In genomic region chr11:3516121-3516520, GRCm38 (mm10) we compare ENCODE assay signal across 11 mouse cellular contexts. TPM values are rescaled to one million over a fixed set of nuclear protein-coding genes. Genes with fewer than 3 reads are reported as not detected.
DNase-seq lines count a peak whose midpoint lies in the region; ATAC-seq lines count a peak whose summit lies in the region.
"Had no signal": no experiment of that assay in that cellular context is flagged by ENCODE, and none has a peak within 500 bp of the region (broad histone marks: within the 10 kb centered on the region; RNA-seq: fewer than 3 reads in every experiment).

No protein-coding gene starts in this region.

- peaks cover 27% of the 10 kb centered on the region for H3K36me3 ChIP-seq in heart, embryonic 12.5 days
- H3K36me3 ChIP-seq in limb, embryonic 13.5 days = peaks cover 24% of the 10 kb centered on the region
- H3K36me3 ChIP-seq in limb, embryonic 10.5 days = peaks cover 21% of the 10 kb centered on the region
- H3K36me3 ChIP-seq in embryonic facial prominence, embryonic 15.5 days = peaks cover 18% of the 10 kb centered on the region
- H3K36me3 ChIP-seq in neural tube, embryonic 15.5 days = no peaks in the 10 kb centered on the region

- 0 out of 2 replicates have a peak overlapping the region, but pooled peaks have one; percentile 76 for H3K9ac ChIP-seq in heart, embryonic 12.5 days
- H3K9ac ChIP-seq in limb, embryonic 13.5 days = no peak overlapping the region; the same call in 1 of the 2 replicates
- H3K9ac ChIP-seq in embryonic facial prominence, embryonic 15.5 days = no peak overlapping the region
- no peak overlapping the region for H3K9ac ChIP-seq in neural tube, embryonic 15.5 days (replicated peaks)

- intact Hi-C loops in heart, postnatal 10 days (cut with DNase I) = no loop called here

- DNase-seq in heart, postnatal 10 days = no peak
- no peak for DNase-seq in limb, embryonic 10.5 days (ENCODE audit: low spot score)
- DNase-seq in spleen, postnatal 36 days (ENCODE audit: low spot score in 2 of 2) = no peak
- DNase-seq in kidney, postnatal 36 days = no peak
- DNase-seq: kidney, postnatal 4 days; thymus, postnatal 4 days had no signal

- no peak for ATAC-seq in heart, embryonic 12.5 days (ENCODE audit: insufficient number of reproducible peaks, low FRiP score)
- ATAC-seq in limb, embryonic 13.5 days (ENCODE audit: low FRiP score, low read depth) = no peak
- ATAC-seq in embryonic facial prominence, embryonic 15.5 days (ENCODE audit: insufficient number of reproducible peaks, low FRiP score, low TSS enrichment, low read depth) = no peak
- no peak for ATAC-seq in neural tube, embryonic 15.5 days (ENCODE audit: low FRiP score)

- H3K27ac ChIP-seq in heart, embryonic 12.5 days (ENCODE audit: poor library complexity, severe bottlenecking) = no peak overlapping the region
- H3K27ac ChIP-seq in limb, embryonic 13.5 days = no peak overlapping the region
- H3K27ac ChIP-seq in limb, embryonic 10.5 days = no peak overlapping the region
- no peak overlapping the region for H3K27ac ChIP-seq in embryonic facial prominence, embryonic 15.5 days (replicated peaks)
- no peak overlapping the region for H3K27ac ChIP-seq in neural tube, embryonic 15.5 days (replicated peaks)

- no peaks in the 10 kb centered on the region for H3K9me3 ChIP-seq in heart, embryonic 12.5 days (replicated peaks)
- H3K9me3 ChIP-seq in limb, embryonic 13.5 days = no peaks in the 10 kb centered on the region
- H3K9me3 ChIP-seq in limb, embryonic 10.5 days (replicated peaks) = no peaks in the 10 kb centered on the region
- no peaks in the 10 kb centered on the region for H3K9me3 ChIP-seq in embryonic facial prominence, embryonic 15.5 days (replicated peaks)
- H3K9me3 ChIP-seq in neural tube, embryonic 15.5 days (replicated peaks) = no peaks in the 10 kb centered on the region

- no peak overlapping the region for H3K4me3 ChIP-seq in heart, embryonic 12.5 days
- peak overlapping the region; percentile 60; the same call in 1 of the 2 replicates for H3K4me3 ChIP-seq in limb, embryonic 13.5 days
- H3K4me3 ChIP-seq in limb, embryonic 10.5 days = no peak overlapping the region; the same call in 1 of the 2 replicates
- peak overlapping the region; percentile 62 for H3K4me3 ChIP-seq in embryonic facial prominence, embryonic 15.5 days (replicated peaks)
- peak overlapping the region; percentile 53; the same call in 1 of the 2 replicates for H3K4me3 ChIP-seq in neural tube, embryonic 15.5 days (replicated peaks)

- no peaks in the 10 kb centered on the region for H3K27me3 ChIP-seq in heart, embryonic 12.5 days (replicated peaks)
- peaks cover 28% of the 10 kb centered on the region for H3K27me3 ChIP-seq in limb, embryonic 13.5 days
- H3K27me3 ChIP-seq in limb, embryonic 10.5 days (ENCODE audit: low read depth, poor library complexity, severe bottlenecking) = peaks cover 44% of the 10 kb centered on the region
- peaks cover 10% of the 10 kb centered on the region for H3K27me3 ChIP-seq in embryonic facial prominence, embryonic 15.5 days
- H3K27me3 ChIP-seq in neural tube, embryonic 15.5 days (replicated peaks) = peaks cover 21% of the 10 kb centered on the region

- H3K4me2 ChIP-seq in heart, embryonic 12.5 days = peak overlapping the region; percentile 72
- H3K4me2 ChIP-seq in limb, embryonic 13.5 days (replicated peaks) = peak overlapping the region; percentile 77
- H3K4me2 ChIP-seq in embryonic facial prominence, embryonic 15.5 days (replicated peaks) = peak overlapping the region; percentile 72
- H3K4me2 ChIP-seq in neural tube, embryonic 15.5 days = peak overlapping the region; percentile 84

- H3K4me1 ChIP-seq in heart, embryonic 12.5 days (replicated peaks) = peaks cover 59% of the 10 kb centered on the region
- H3K4me1 ChIP-seq in limb, embryonic 13.5 days = peaks cover 29% of the 10 kb centered on the region
- peaks cover 19% of the 10 kb centered on the region for H3K4me1 ChIP-seq in limb, embryonic 10.5 days
- H3K4me1 ChIP-seq in embryonic facial prominence, embryonic 15.5 days = peaks cover 34% of the 10 kb centered on the region
- H3K4me1 ChIP-seq in neural tube, embryonic 15.5 days = peaks cover 41% of the 10 kb centered on the region

- 79% methylated on average over 5 of the region's 5 CpGs for WGBS in heart, embryonic 12.5 days
- 78% methylated on average over 5 of the region's 5 CpGs for WGBS in limb, embryonic 13.5 days
- WGBS in limb, embryonic 10.5 days = 73% methylated on average over 5 of the region's 5 CpGs
- 80% methylated on average over 5 of the region's 5 CpGs for WGBS in embryonic facial prominence, embryonic 15.5 days
- WGBS in neural tube, embryonic 15.5 days = 83% methylated on average over 5 of the region's 5 CpGs

RNA-seq across cellular contexts. Expression of gene Selenom, which starts 1.6 kb away (rescaled TPM):
- 125 and 129 TPM in 2 replicates for polyA plus RNA-seq in heart, embryonic 12.5 days (2016; fragmentation: Nextera tagmentation; extraction: Ambion mirVana)
- 10 to 100 TPM; 57.2 to 57.3 TPM for total RNA-seq in heart, postnatal 10 days (2021)
- 142 and 153 TPM in 2 replicates for polyA plus RNA-seq in limb, embryonic 13.5 days (2015; fragmentation: Nextera tagmentation; extraction: Ambion mirVana)
- polyA plus RNA-seq in limb, embryonic 10.5 days (2016; fragmentation: Nextera tagmentation; extraction: Ambion mirVana) = 24.4 and 35.0 TPM in 2 replicates
- polyA plus RNA-seq in embryonic facial prominence, embryonic 15.5 days (2015; fragmentation: Nextera tagmentation; extraction: Ambion mirVana) = 197 and 208 TPM in 2 replicates
- 174 and 188 TPM in 2 replicates for polyA plus RNA-seq in neural tube, embryonic 15.5 days (2015; fragmentation: Nextera tagmentation; extraction: Ambion mirVana)

RNA-seq across cellular contexts. Expression of gene Inpp5j, which starts 11.5 kb away (rescaled TPM):
- polyA plus RNA-seq in heart, embryonic 12.5 days (2016; fragmentation: Nextera tagmentation; extraction: Ambion mirVana) = 11.4 and 11.5 TPM in 2 replicates
- total RNA-seq in heart, postnatal 10 days (2021) = 10 to 100 TPM; 15.4 to 19.1 TPM
- 0.09 and 0.23 TPM in 2 replicates for polyA plus RNA-seq in limb, embryonic 13.5 days (2015; fragmentation: Nextera tagmentation; extraction: Ambion mirVana)
- polyA plus RNA-seq in limb, embryonic 10.5 days (2016; fragmentation: Nextera tagmentation; extraction: Ambion mirVana) = 0.06 and 0.09 TPM in 2 replicates
- 1.7 and 1.9 TPM in 2 replicates for polyA plus RNA-seq in embryonic facial prominence, embryonic 15.5 days (2015; fragmentation: Nextera tagmentation; extraction: Ambion mirVana)
- 11.6 TPM in 2 replicates for polyA plus RNA-seq in neural tube, embryonic 15.5 days (2015; fragmentation: Nextera tagmentation; extraction: Ambion mirVana)
- total RNA-seq: CH12.LX had no signal

RNA-seq across cellular contexts. Expression of gene Smtn, which starts 24.3 kb away (rescaled TPM):
- polyA plus RNA-seq in heart, embryonic 12.5 days (2016; fragmentation: Nextera tagmentation; extraction: Ambion mirVana) = 94.7 and 95.3 TPM in 2 replicates
- total RNA-seq in heart, postnatal 10 days (2021) = 100 to 1,000 TPM; 210 to 215 TPM
- 57.8 and 63.6 TPM in 2 replicates for polyA plus RNA-seq in limb, embryonic 13.5 days (2015; fragmentation: Nextera tagmentation; extraction: Ambion mirVana)
- polyA plus RNA-seq in limb, embryonic 10.5 days (2016; fragmentation: Nextera tagmentation; extraction: Ambion mirVana) = 43.0 and 52.8 TPM in 2 replicates
- 89.2 and 93.7 TPM in 2 replicates for polyA plus RNA-seq in embryonic facial prominence, embryonic 15.5 days (2015; fragmentation: Nextera tagmentation; extraction: Ambion mirVana)
- 18.5 and 28.1 TPM in 2 replicates for polyA plus RNA-seq in neural tube, embryonic 15.5 days (2015; fragmentation: Nextera tagmentation; extraction: Ambion mirVana)

RNA-seq across cellular contexts. Expression of gene Pla2g3, which starts 28.0 kb away (rescaled TPM):
- polyA plus RNA-seq in heart, embryonic 12.5 days (2016; fragmentation: Nextera tagmentation; extraction: Ambion mirVana) = 0.26 and 0.30 TPM in 2 replicates
- total RNA-seq in heart, postnatal 10 days (2021) = under 1 TPM in 1 of 2 experiments, not detected in 1; 0.10 TPM
- 0.22 and 0.38 TPM in 2 replicates for polyA plus RNA-seq in limb, embryonic 13.5 days (2015; fragmentation: Nextera tagmentation; extraction: Ambion mirVana)
- polyA plus RNA-seq in limb, embryonic 10.5 days (2016; fragmentation: Nextera tagmentation; extraction: Ambion mirVana) = 1.2 and 1.5 TPM in 2 replicates
- 1.1 and 1.5 TPM in 2 replicates for polyA plus RNA-seq in embryonic facial prominence, embryonic 15.5 days (2015; fragmentation: Nextera tagmentation; extraction: Ambion mirVana)
- 2.4 and 3.7 TPM in 2 replicates for polyA plus RNA-seq in neural tube, embryonic 15.5 days (2015; fragmentation: Nextera tagmentation; extraction: Ambion mirVana)
- total RNA-seq: CH12.LX had no signal

Comparison
In these comparisons a context has a peak if more than half of its experiments do, and no peak if none do; other contexts are left out.
1. H3K4me3 ChIP-seq: peak in limb, embryonic 13.5 days (single experiment), embryonic facial prominence, embryonic 15.5 days (single experiment) and neural tube, embryonic 15.5 days (single experiment); none in heart, embryonic 12.5 days (single experiment) and limb, embryonic 10.5 days (single experiment).
2. Peak in every context shown above with its lines, with median percentiles within 50 percentile points of each other: H3K4me2 ChIP-seq.